Mouse (Mus musculus) kidney, postnatal 0 days (tissue): ENCODE data around the gene Usp36. TPM values are rescaled to one million over a fixed set of nuclear protein-coding genes. Genes with fewer than 3 reads are reported as not detected.

ENCODE experiments used
- ATAC-seq: fragments of 200-750 bp; cut with Nextera tagmentation; replicated peaks from 2 replicates; pipeline ENCODE4 v1.8.0; 2017; ENCODE audit warnings: low read depth, moderate number of reproducible peaks, moderate TSS enrichment, moderate library complexity; ENCODE audit not compliant: low FRiP score
- DNase-seq: peaks from one replicate; pipeline ENCODE4 v3.0.0-alpha.2; 2016; ENCODE audit warnings: low spot score
- H3K27ac ChIP-seq: fragments of 300-500 bp; sonication (generic); 2 replicates; pipeline ENCODE4 v1.5.1; 2014; ENCODE audit warnings: mild to moderate bottlenecking
- H3K27me3 ChIP-seq: fragments of 300-500 bp; sonication (generic); 2 replicates; pipeline ENCODE4 v1.6.1; 2014; ENCODE audit warnings: low read length, mixed read lengths; ENCODE audit not compliant: insufficient read depth
- H3K36me3 ChIP-seq: fragments of 300-500 bp; sonication (generic); 2 replicates; pipeline ENCODE4 v1.6.1; 2014; ENCODE audit warnings: low read length, mixed read lengths; ENCODE audit not compliant: insufficient read depth
- H3K4me1 ChIP-seq: fragments of 300-500 bp; sonication (generic); replicated peaks from 2 replicates; pipeline ENCODE4 v1.6.1; 2014; ENCODE audit warnings: antibody characterized with exemption, low read length, mixed read lengths; ENCODE audit not compliant: insufficient read depth
- H3K4me2 ChIP-seq: fragments of 300-500 bp; sonication (generic); 2 replicates; pipeline ENCODE4 v1.6.1; 2014; ENCODE audit warnings: mild to moderate bottlenecking, low read length, moderate library complexity, mixed read lengths
- H3K4me3 ChIP-seq: fragments of 300-500 bp; sonication (generic); replicated peaks from 2 replicates; pipeline ENCODE4 v1.5.1; 2014; ENCODE audit warnings: low read depth, low read length
- H3K9ac ChIP-seq: fragments of 300-500 bp; sonication (generic); 2 replicates; pipeline ENCODE4 v1.6.1; 2014; ENCODE audit warnings: low read depth, low read length
- H3K9me3 ChIP-seq: fragments of 300-500 bp; sonication (generic); replicated peaks from 2 replicates; pipeline ENCODE4 v1.6.1; 2016; ENCODE audit warnings: low read length, inconsistent platforms, mixed read lengths
- CTCF ChIP-seq: IDR thresholded peaks from 2 replicates; pipeline ENCODE4 v1.5.1; 2016; ENCODE audit warnings: antibody characterized with exemption, low read depth, mild to moderate bottlenecking, moderate library complexity
- WGBS: fragments of 180-500 bp; shearing (Covaris S2); extraction: QIAGEN DNeasy Blood & Tissue Kit; methylation state at CpG from one replicate; pipeline ENCODE4 v1.1.7; 2014; 5-methylcytosine and 5-hydroxymethylcytosine counted together
- polyA plus RNA-seq: library from polyadenylated mRNA; unstranded; fragments of >200 nt; fragmentation: Nextera tagmentation; extraction: Ambion mirVana; gene quantifications from 2 replicates; pipeline ENCODE4 v1.2.1, GENCODE M21; 2015

The Usp36 gene
- polyA plus RNA-seq, 1 experiment from 2014 or later, result 10.9 TPM

- Histone ChIP-seq H3K4me3 (no peak overlapping the region), H3K9ac (no peak overlapping the region), H3K4me1 (peaks cover 9% of the 10 kb centered on the region; the same call in 1 of the 2 replicates), H3K36me3 (peaks cover 5% of the 10 kb centered on the region; the same call in 1 of the 2 replicates), H3K9me3 (no peaks in the 10 kb centered on the region), H3K4me2 (no peak overlapping the region), H3K27ac (no peak overlapping the region), H3K27me3 (no peaks in the 10 kb centered on the region)
- ATAC-seq (no peak), DNase-seq (no peak)
- TF ChIP-seq CTCF, result no peak
- 93% methylated on average over 5 of the region's 5 CpGs for WGBS
Measured at GRCm38 (mm10) chr11:118328947-118329346, 38.9 kb upstream of the Usp36 start.

- DNase-seq, result no peak
- Histone ChIP-seq H3K27me3 (no peaks in the 10 kb centered on the region), H3K9ac (no peak overlapping the region), H3K36me3 (peaks cover 5% of the 10 kb centered on the region; the same call in 1 of the 2 replicates), H3K4me2 (no peak overlapping the region), H3K4me1 (peaks cover 9% of the 10 kb centered on the region; the same call in 1 of the 2 replicates), H3K4me3 (no peak overlapping the region), H3K9me3 (no peaks in the 10 kb centered on the region), H3K27ac (no peak overlapping the region)
- ATAC-seq, result no peak
- WGBS, result 96% methylated on average over 6 of the region's 6 CpGs
- no peak for TF ChIP-seq CTCF
Measured at GRCm38 (mm10) chr11:118328511-118328910, 38.5 kb upstream of the Usp36 start.

GRCm38 (mm10) chr11:118326991-118327971 is 37.2 kb upstream of the Usp36 start:
- Histone ChIP-seq H3K36me3 (no peaks in the 10 kb centered on the region), H3K27ac (no peak overlapping the region), H3K4me1 (peaks cover 9% of the 10 kb centered on the region; the same call in 1 of the 2 replicates), H3K9me3 (no peaks in the 10 kb centered on the region), H3K27me3 (no peaks in the 10 kb centered on the region), H3K4me3 (no peak overlapping the region), H3K9ac (no peak overlapping the region), H3K4me2 (no peak overlapping the region)
- WGBS, result 51% methylated on average over 24 of the region's 24 CpGs
- DNase-seq, result peak; percentile 49
- no peak for TF ChIP-seq CTCF
- ATAC-seq, result no peak

GRCm38 (mm10) chr11:118326491-118326890 is 36.4 kb upstream of the Usp36 start:
- WGBS, result 90% methylated on average over 4 of the region's 4 CpGs
- no peak overlapping the region for H3K27ac ChIP-seq
- no peak for TF ChIP-seq CTCF

GRCm38 (mm10) chr11:118324541-118324940 is 34.5 kb upstream of the Usp36 start:
- Histone ChIP-seq H3K9ac (no peak overlapping the region), H3K36me3 (0 out of 2 replicates have a peak, but pooled peaks cover 5% of the 10 kb centered on the region), H3K4me3 (no peak overlapping the region), H3K27ac (no peak overlapping the region), H3K4me2 (no peak overlapping the region), H3K9me3 (no peaks in the 10 kb centered on the region), H3K27me3 (no peaks in the 10 kb centered on the region), H3K4me1 (peaks cover 9% of the 10 kb centered on the region; the same call in 1 of the 2 replicates)
- TF ChIP-seq CTCF, result no peak
- no peak for ATAC-seq
- DNase-seq, result no peak
- 64% methylated on average over 5 of the region's 5 CpGs for WGBS

More at GRCm38 (mm10) chr11:118326491-118326890, 36.4 kb upstream of the Usp36 start:
- H3K4me1 ChIP-seq, result peaks cover 9% of the 10 kb centered on the region; the same call in 1 of the 2 replicates
- no peaks in the 10 kb centered on the region for H3K27me3 ChIP-seq
- DNase-seq (no peak), ATAC-seq (no peak)
- H3K4me2 ChIP-seq, result no peak overlapping the region
- H3K9me3 ChIP-seq, result no peaks in the 10 kb centered on the region
- H3K4me3 ChIP-seq, result no peak overlapping the region
- H3K36me3 ChIP-seq, result no peaks in the 10 kb centered on the region
- H3K9ac ChIP-seq, result no peak overlapping the region

- no peaks in the 10 kb centered on the region for H3K27me3 ChIP-seq
Measured at GRCm38 (mm10) chr11:118323974-118324373, 33.9 kb upstream of the Usp36 start.

More at GRCm38 (mm10) chr11:118323974-118324373, 33.9 kb upstream of the Usp36 start:
- WGBS, result 84% methylated on average over 5 of the region's 5 CpGs
- DNase-seq, result no peak
- Histone ChIP-seq H3K4me1 (peaks cover 9% of the 10 kb centered on the region; the same call in 1 of the 2 replicates), H3K9ac (no peak overlapping the region), H3K9me3 (no peaks in the 10 kb centered on the region), H3K4me3 (no peak overlapping the region), H3K36me3 (0 out of 2 replicates have a peak, but pooled peaks cover 11% of the 10 kb centered on the region), H3K4me2 (no peak overlapping the region), H3K27ac (no peak overlapping the region)
- TF ChIP-seq CTCF, result no peak
- ATAC-seq, result no peak
